Mouse (Mus musculus) adrenal gland, postnatal 10 days (tissue): ENCODE measurements around the gene Scgb2b19. TPM values are rescaled to one million over a fixed set of nuclear protein-coding genes. Genes with fewer than 3 reads are reported as not detected.
"Not testable (repeated sequence)": the region's sequence is repeated elsewhere in the genome, so short reads cannot be mapped to it uniquely, and the experiment has no call there.

Source experiments
- DNase-seq: peaks from one replicate; pipeline ENCODE4 v3.0.0; 2021; ENCODE audit warnings: mixed read lengths
- long read RNA-seq, 2 experiments: library from polyadenylated mRNA; stranded (forward); transcript quantifications; one replicate each; pipeline ENCODE4 v2.0.0; 2021
- total RNA-seq, 2 experiments: library from RNA; stranded (reverse); gene quantifications; 2 replicates each; pipeline ENCODE4 v1.2.3; 2021

Scgb2b19 gene
- not detected for total RNA-seq
- long read RNA-seq, experiment 1 = 0 reads
- long read RNA-seq, experiment 2 = 0 reads

GRCm38 (mm10) chr7:33280238-33280637 lies at the start of gene Scgb2b19:
Gene Scgb2b19 (minus strand): TSS chr7:33280338.
- not testable (repeated sequence) for DNase-seq

- not testable (repeated sequence) for DNase-seq
Observed at GRCm38 (mm10) chr7:33286991-33287390, 6.9 kb upstream of the Scgb2b19 start, which contains the start of gene Scgb1b19. Gene Scgb1b19 (plus strand): TSS chr7:33287291.

Other genes with a start within 250 kb of the Scgb2b19 start
- not detected for gene Scgb2b17, start 223.8 kb downstream of the Scgb2b19 start, total RNA-seq
- gene Scgb1b17, start 216.9 kb downstream of the Scgb2b19 start, total RNA-seq = not detected
- gene Scgb2b18, start 106.5 kb downstream of the Scgb2b19 start, total RNA-seq = not detected
- gene Scgb1b18, start 94.8 kb downstream of the Scgb2b19 start, total RNA-seq = not detected
- gene Scgb1b19, start 7.0 kb upstream of the Scgb2b19 start, total RNA-seq = not detected
- not detected for gene Scgb2b20, start 86.0 kb upstream of the Scgb2b19 start, total RNA-seq
- gene Scgb1b20, start 92.9 kb upstream of the Scgb2b19 start, total RNA-seq = not detected
- not detected for gene Scgb2b21, start 240.1 kb upstream of the Scgb2b19 start, total RNA-seq